Mouse (Mus musculus) bone marrow, adult 2 months (tissue): ENCODE measurements at regions not wholly inside any gene's neighbourhood (a gene's known extent, or its start where the extent isn't known, plus 50 kb on each side); places are given as distances from the start of the nearest gene placed in this dataset.

ENCODE experiments used
- H3K27ac ChIP-seq: fragments of 200-500 bp; 2 replicates; pipeline ENCODE4 v1.5.1; 2012; ENCODE audit warnings: low read depth, mild to moderate bottlenecking, control low read depth, inconsistent platforms, low read length; ENCODE audit not compliant: control insufficient read depth, poor library complexity, insufficient read depth
- H3K4me1 ChIP-seq: fragments of 200-500 bp; 2 replicates; pipeline ENCODE4 v1.6.1; 2011; ENCODE audit warnings: low read length; ENCODE audit not compliant: control insufficient read depth, insufficient read depth
- H3K4me3 ChIP-seq: fragments of 200-500 bp; replicated peaks from 2 replicates; pipeline ENCODE3; 2011; ENCODE audit warnings: mild to moderate bottlenecking, low read depth, low read length, control low read depth; ENCODE audit not compliant: control insufficient read depth
- CTCF ChIP-seq: fragments of 200-500 bp; IDR thresholded peaks from 2 replicates; pipeline ENCODE4 v1.5.1; 2011; ENCODE audit warnings: low read length, control low read depth; ENCODE audit not compliant: control insufficient read depth, insufficient read depth
- POLR2A ChIP-seq: fragments of 200-500 bp; IDR thresholded peaks from 2 replicates; pipeline ENCODE4 v1.6.1; 2011; ENCODE audit warnings: low read depth, mild to moderate bottlenecking, control low read depth, low read length, borderline replicate concordance; ENCODE audit not compliant: control insufficient read depth
- WGBS: fragments of 180-500 bp; shearing (Covaris S2); methylation state at CpG from one replicate; pipeline ENCODE4 v1.1.7; 2018; 5-methylcytosine and 5-hydroxymethylcytosine counted together

DNA sequence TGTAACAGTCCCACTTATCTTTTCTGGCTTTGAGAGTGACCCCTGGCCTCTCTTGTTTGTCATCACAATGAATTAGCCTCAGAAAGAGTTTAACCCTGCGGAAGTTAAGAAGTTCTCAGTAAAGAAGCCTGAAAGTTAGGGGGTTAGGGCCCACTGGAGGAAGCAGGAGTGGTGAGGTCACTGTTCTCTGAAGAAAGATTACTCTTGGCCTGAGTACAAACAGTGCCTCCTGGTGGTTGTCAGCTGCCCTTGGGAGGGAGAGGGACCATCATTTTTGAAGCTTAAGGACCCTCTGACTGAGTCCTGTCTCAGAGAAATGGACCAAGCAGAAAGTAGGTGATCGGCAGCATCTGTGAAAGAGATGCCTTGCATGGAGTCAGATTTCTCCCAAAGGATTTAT is 318.3 kb upstream of the Id2 start:
- no peak overlapping the region for H3K27ac ChIP-seq
- 44% methylated on average over 2 of the region's 2 CpGs for WGBS
- H3K4me3 ChIP-seq, result no peak overlapping the region
- peaks cover 1% of the 10 kb centered on the region; the same call in 1 of the 2 replicates for H3K4me1 ChIP-seq
- TF ChIP-seq CTCF (peak; percentile 72), POLR2A (no peak)

DNA sequence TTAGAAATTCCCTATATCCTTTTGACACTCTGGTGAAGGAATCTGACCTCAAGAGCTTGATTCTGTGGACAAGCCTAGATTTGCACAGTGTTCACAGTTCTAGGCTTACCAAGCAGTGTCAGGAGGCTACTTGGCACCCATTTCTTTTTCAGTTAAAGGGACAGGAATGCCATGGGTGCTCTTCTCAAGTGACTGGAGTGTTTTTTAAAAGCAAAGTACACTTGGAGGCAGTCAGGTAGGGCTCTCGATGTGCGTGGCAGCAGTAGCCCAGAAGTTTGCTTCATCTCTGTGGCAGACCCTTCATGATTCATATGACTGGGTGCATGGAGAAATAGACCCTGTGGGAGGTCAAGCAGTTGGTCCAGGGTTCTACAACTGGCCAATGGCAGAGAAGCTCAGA is 310.4 kb upstream of the Id2 start:
- WGBS, result 82% methylated on average over 2 of the region's 2 CpGs
- TF ChIP-seq CTCF, result no peak
- TF ChIP-seq POLR2A, result no peak
- Histone ChIP-seq H3K4me3 (no peak overlapping the region), H3K4me1 (no peaks in the 10 kb centered on the region), H3K27ac (no peak overlapping the region)

DNA sequence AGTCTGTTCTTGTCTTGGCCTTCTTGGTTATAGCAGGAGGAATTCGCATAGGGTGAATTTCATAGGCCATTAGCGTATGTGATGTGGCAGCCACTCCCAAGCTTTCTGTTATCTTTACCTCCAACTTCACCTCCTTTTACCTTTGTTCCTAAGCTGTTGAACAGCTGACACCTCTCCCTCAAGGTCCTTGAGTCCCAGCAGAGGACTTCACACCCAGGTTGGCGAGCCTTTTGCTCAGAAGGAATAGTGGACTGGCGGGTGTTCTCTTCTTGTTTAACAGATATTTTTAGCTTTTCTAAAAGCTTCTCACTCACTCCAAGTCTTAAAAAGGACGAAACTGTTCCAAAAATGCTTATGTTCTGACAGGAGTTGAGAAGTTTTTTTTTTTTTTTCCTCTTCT is 303.4 kb upstream of the Id2 start:
- no peak for TF ChIP-seq CTCF
- no peak for TF ChIP-seq POLR2A

DNA sequence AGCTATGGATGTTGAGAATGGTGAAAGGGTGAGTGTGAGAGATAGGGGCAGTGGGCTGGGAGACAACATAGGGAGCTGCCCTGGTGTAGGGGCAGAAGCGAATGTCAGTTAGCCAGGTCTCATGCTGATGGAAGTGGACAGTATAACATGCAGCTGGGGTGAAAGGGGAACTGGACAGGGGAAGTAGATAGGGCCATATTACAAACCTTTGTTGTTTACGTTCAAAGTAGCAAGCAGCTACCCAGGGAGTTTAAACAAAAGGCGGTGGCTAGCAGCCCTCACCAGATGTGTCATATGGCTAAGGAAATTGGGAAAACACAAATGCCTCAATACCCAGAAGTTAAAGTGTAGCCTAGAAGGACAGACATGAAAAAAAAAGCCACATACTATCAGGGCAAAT is 301.8 kb upstream of the Id2 start:
- WGBS, result 38% methylated on average over 3 of the region's 3 CpGs
- H3K4me3 ChIP-seq, result no peak overlapping the region
- peaks cover 4% of the 10 kb centered on the region for H3K4me1 ChIP-seq
- TF ChIP-seq CTCF, result no peak
- TF ChIP-seq POLR2A, result no peak
- peak overlapping the region; percentile 60; the same call in 1 of the 2 replicates for H3K27ac ChIP-seq

More for the DNA sequence above, 303.4 kb upstream of the Id2 start:
- no peak overlapping the region for H3K4me3 ChIP-seq
- H3K27ac ChIP-seq, result no peak overlapping the region
- WGBS, result 80% methylated on average over 5 of the region's 5 CpGs
- H3K4me1 ChIP-seq, result peaks cover 4% of the 10 kb centered on the region

DNA sequence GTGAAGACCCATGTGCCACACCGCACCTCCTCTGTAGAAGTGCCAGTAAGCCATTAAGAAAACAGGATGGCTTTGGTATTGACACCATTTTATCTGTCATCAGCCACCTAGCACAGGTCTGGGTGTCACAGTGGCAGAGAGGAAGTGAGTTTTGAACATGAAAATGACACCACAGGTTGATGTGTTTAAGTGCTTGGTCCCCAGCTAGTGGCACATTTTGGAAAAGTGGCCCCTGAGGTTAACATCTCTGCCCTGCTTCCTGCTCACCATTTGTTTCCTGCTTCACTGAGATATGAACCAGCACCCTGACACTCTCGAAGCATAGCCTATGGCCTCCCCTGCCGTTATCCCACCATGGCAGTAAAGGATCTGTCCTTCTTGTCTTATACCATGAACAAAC is 297.4 kb upstream of the Id2 start:
- WGBS, result 41% methylated on average over 3 of the region's 3 CpGs
- H3K4me3 ChIP-seq, result no peak overlapping the region

DNA sequence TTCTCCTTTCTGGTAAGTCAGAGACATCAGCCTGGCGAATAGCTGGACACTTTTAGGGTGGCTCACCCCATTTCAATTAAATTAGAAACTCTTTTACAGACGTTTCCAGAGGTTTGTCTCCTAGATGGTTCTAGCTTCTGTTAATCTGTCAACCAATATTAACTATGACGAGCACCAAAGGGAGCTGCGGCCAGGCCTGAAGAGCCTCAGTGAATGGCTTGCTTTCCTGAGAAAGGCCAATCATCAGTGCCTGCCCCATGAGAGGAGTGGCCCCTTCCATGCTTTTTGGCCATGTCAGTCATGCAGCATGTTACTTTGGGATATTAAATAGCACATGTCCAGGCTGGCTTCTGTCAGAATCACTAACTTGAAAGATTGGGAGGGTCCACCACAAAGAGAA is 296.6 kb upstream of the Id2 start:
- Histone ChIP-seq H3K4me3 (no peak overlapping the region), H3K4me1 (peaks cover 7% of the 10 kb centered on the region), H3K27ac (peak overlapping the region; percentile 66)
- TF ChIP-seq CTCF, result no peak
- no peak for TF ChIP-seq POLR2A
- WGBS, result 79% methylated on average over 4 of the region's 4 CpGs

More for the DNA sequence above, 297.4 kb upstream of the Id2 start:
- no peak overlapping the region; the same call in 1 of the 2 replicates for H3K27ac ChIP-seq
- H3K4me1 ChIP-seq, result peaks cover 4% of the 10 kb centered on the region
- TF ChIP-seq POLR2A, result no peak

DNA sequence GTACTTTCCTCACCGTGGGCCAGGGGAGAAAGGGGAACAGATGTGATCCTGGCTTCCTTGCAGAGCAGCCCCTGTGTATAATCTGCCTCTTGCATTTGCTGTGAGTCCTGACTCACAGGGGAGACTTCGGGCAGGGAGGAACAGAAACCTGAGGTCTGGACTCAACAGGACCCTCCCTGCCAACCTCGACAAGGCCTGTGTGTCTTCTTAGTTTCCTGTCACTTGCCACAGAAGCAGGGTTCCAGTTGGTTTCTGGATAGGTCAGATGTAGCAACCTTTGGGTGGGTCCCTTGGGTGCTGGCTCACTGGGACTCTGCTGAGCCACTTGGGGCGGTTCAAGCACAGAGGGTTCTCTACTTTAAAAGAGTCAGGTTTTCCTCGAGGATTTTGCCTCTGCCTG is 292.3 kb upstream of the Id2 start:
- peaks cover 7% of the 10 kb centered on the region for H3K4me1 ChIP-seq
- WGBS, result 9% methylated on average over 5 of the region's 5 CpGs
- peak overlapping the region; percentile 49 for H3K27ac ChIP-seq
- TF ChIP-seq CTCF (no peak), POLR2A (no peak)
- H3K4me3 ChIP-seq, result no peak overlapping the region

DNA sequence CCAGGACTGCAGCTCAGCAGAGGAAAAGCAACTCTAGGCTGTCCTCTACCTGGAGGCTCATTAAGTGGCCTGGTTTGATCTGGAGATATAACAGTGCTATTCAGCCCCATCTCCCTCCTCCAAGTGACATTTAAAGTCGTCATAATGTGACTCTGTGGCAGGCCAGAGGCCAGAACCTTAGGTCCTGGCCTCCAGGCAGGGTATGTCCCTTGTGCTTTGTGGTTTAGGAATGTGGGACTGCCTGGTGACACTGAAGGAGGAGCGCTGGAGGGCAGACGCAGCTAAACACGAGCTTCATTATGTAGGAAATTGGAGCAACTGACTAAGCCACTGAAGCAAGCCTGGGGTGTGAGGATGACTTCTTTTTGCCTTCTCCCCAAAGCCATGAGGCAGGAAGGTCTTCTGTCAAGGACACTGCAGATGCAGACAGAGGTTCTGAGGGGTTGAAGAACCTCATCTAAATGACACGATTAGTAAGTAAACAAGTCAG is 290.9 kb upstream of the Id2 start:
- no peak overlapping the region for H3K27ac ChIP-seq
- WGBS, result 74% methylated on average over 5 of the region's 5 CpGs
- TF ChIP-seq CTCF (no peak), POLR2A (no peak)
- no peak overlapping the region for H3K4me3 ChIP-seq
- peaks cover 5% of the 10 kb centered on the region; the same call in 1 of the 2 replicates for H3K4me1 ChIP-seq

DNA sequence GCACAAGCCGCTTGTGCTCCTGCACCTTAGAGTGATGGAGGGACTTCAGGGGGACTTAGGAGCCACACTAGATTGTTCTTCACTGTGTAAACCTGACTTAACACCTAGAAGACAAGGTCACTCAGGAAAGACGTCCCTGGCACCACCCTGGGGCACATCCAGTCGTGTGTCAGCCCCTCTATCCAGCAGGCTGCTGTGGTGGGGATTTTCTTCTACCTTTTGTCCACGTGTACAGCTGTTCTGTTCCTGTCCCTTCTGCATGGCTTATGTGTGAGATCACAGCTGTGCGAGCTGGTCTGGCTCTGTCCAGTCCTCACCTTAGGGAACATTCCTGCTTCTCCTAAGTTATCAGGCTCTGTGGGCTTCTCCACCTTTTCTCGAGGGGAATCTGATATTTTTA is 286.0 kb upstream of the Id2 start:
- WGBS, result 79% methylated on average over 6 of the region's 6 CpGs
- no peaks in the 10 kb centered on the region; the same call in 1 of the 2 replicates for H3K4me1 ChIP-seq
- no peak overlapping the region for H3K27ac ChIP-seq
- TF ChIP-seq CTCF (no peak), POLR2A (no peak)
- H3K4me3 ChIP-seq, result no peak overlapping the region

DNA sequence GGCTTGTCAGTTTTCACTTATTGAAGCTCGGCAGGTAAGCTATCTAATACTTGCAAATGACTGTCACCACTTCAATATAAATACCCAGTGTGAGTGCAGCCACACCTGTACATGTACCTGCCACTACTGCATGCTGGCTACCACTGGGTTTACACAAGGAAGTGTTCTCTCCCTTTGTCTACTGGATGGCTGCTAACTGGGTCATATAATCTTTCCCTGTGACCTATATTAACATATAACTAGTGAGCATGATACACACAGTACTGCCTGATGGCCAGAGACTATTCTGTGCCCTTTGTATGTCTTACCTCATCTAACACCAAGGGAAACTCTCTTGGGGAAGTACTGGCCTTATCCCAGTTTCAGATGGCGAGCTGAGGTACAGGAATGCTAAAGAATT is 285.5 kb upstream of the Id2 start:
- WGBS, result 78% methylated on average over 2 of the region's 2 CpGs
- TF ChIP-seq CTCF, result no peak
- TF ChIP-seq POLR2A, result no peak
- no peak overlapping the region for H3K27ac ChIP-seq
- H3K4me3 ChIP-seq, result no peak overlapping the region
- no peaks in the 10 kb centered on the region; the same call in 1 of the 2 replicates for H3K4me1 ChIP-seq
